Mouse (Mus musculus) megakaryocyte, embryonic 14.5 days (primary cell): Measurements from ENCODE around the gene Adgrg1.

Experiments used
- FLI1 ChIP-seq: IDR thresholded peaks from 2 replicates; pipeline ENCODE4 v1.6.1; 2012; ENCODE audit warnings: low read length, inconsistent platforms, mixed read lengths
- GATA1 ChIP-seq: IDR thresholded peaks from 3 replicates; pipeline ENCODE4 v1.6.1; 2012; ENCODE audit warnings: mixed read lengths, low read length, inconsistent platforms, borderline replicate concordance

DNA sequence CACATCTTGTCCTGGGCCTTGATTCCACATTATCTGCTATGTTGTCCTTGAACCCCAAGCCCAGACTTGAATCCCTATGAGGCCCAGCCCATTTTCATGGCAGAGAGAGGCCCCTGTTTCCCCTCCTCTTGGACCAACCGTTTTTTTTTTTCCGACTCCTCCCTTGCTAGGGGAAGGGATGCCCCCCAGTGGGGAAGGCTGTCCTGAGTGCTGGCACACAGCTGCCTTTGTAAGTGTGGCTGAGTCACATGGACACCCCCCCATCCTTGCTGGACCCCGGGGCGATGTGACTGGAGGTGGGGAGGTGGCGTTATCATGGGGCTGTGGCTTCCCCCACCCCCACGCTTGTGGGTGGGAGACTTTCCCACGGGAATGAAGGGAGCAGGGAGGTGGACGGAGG lies 6.4 kb downstream of the Adgrg1 start:
- TF ChIP-seq GATA1 (no peak), FLI1 (no peak)
